Mouse (Mus musculus): ENCODE measurements around the gene Rab17.

Gene Rab17

DNA sequence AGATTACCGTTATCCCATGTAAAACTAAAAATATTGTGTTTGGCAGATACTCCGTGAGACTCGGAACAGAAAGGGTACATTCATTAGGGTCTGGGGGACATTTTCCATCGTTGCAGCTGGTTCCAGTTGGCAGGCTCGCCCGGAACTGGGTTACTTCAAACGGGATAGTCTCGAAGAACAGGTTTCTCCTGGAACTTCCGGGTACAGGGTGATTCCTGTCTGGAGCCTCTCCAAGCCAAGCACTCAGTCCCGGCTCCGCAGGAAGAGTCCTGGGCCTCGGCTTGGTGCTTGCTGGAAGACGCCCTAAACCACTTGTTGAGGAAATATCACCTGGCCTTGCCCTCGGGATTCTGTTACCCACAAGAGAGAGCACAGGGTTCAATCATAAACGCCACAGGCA, 42.2 kb downstream of the Rab17 start:
- peak; percentile 68 to 78 for DNase-seq

DNA sequence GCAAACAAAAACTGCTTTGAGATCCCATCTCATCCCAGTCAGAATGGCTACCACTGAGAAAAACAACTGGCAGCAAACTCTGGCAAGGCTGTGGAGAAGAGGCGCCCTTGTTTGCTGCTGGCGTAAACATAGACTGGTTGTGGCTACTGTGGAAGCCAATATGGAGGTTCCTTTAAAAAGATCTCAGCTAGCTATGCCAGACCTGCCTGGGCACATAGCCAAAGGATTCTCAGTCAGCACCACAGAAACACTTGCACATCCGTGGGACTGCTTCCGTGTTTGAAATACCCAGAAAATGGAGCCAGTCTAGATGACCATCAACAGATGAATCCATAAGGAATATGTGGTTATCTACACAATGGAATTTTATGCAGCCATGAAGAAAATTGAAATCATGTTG, 43.4 kb downstream of the Rab17 start:
- DNase-seq, result no peak

DNA sequence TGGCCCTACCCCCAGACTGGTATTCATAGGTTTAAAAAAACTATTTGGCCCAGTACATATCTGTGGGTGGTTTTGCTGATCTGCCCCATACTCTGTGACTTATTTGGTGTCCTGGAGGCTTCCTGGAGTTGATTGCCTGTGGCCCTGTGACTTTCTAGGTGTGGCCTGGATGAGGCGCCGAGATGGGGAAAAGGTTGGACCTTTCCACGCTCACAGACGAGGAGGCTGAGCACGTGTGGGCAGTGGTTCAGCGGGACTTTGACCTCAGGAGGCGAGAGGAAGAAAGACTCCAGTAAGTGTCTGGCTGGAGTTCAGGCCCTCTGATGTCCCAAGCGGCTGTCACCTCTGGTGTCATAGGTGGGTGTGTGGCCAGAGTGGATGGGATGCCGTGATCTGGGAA, 47.8 kb downstream of the Rab17 start:
- no peak for DNase-seq

DNA sequence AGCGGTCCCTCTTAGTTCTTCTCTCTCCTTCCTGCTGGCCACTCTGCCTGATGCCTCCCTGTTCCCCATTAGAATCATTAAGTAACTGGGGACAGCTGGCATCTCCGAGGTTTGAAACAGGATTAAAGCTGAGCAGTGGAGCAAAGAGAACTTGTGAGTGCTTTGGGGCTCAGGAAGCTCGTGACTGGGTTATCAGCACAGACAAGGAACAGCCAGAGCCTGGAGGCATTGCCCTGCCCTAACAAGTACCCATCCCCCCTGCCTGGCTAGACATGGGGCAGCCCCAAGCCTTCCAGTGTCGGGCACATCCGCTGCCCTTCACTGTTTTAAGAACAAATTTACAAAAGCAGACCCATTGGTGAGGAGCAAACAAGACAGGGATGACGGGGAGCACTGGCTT, 52.0 kb downstream of the Rab17 start:
- no peak for DNase-seq

DNA sequence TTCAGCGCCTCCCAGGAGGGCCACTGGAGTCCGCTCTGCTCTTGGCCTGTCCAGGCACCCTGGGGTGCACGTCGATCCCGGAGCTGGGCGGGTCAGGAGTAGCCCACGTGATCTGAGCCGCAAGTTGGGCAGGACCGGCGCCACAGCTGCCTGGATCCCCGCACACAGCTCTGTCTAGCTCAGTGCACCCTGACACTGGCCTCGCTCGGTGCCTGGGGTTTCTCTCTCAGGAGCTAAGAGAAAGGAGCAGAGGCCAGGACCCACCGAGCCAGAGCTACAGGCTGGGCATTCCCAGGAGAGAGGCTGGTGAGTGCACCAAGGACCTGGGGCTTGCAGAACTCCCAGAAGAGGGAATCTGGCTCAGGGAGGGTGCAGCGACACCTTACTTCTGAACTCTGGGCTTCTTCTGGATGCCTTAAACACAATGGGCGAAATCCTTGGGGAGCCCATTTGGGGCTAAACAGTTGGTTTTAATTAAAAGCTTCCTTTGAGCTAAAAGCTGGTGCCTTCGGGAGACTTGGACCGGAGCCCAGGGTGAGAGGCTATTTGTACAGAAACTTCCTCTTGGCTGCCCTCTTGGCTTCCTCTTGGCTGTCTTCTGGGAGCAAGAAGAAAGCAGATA, 54.4 kb downstream of the Rab17 start, which contains the start of gene Mlph:
Gene Mlph, plus strand, starts transcription at position 138 of the 622 bp plus-strand sequence.
- DNase-seq, result peak; percentile 65 to 80

DNA sequence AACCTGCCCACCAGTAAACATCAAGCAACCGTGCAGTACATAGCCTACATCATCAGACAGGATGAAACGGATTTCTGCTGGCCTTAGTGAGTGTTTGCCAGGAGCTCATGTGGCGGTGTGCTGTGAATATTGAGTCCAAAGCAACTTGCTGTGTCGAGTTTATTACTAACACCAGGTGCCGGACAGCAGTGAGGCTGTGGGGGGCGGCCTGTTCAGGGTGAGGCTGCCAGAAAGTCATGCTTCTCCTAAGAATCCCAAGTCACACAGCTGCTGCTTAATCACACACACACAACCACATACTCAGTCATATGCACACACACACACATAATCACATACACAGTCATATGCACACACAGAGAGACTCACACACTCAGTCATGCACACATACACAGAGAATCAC, 56.2 kb downstream of the Rab17 start:
- DNase-seq, result peak in 1 of 2 experiments; percentile 17

DNA sequence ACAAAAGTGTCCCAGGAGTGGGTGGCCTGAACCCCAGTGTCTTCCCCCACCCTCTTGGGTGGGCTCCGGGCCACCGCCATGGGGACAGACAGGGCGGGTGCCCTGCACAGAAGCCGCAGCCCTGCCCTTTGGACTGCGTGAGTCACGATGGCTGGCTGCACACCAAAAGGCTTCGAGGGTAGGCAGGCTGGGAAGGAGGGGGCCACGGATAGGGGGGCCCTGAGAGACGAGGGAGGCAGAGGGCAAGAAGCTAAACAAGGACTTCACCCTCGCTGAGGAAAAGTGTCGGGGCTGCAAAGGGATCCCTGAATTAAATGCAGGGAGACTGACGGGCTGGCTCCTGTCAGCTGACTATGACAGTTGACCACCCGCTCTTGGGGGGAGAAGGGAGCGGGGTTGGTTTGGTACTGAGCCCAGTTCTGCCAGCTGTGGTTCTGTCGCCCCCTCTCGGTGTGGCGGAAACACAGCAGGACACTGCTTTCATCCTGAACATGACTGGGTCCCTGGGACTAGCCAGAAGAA, 59.8 kb downstream of the Rab17 start:
- DNase-seq, result peak; percentile 73 to 85

DNA sequence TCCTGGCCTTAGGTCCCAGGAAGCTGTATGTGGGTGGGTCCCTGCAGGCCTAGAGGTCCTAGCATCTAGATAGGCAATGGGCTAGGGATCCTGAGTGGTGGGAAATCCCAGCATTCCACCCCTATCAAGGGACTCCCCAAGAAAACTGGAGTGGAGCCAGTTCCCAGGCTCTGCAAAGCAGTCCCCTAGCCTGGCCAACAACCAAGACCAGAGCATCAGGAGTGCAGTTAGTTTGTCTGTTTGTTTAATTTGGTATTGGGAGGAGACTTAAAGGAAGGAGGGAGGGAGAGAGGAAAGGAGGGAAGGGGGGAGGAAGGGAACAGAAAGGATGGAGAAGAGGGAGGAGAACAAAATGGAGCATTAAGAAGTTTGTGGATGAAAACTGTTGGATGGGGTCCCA, 60.3 kb downstream of the Rab17 start:
- DNase-seq, result peak; percentile 47 to 66
